ENCODE assay signal across 26 mouse cellular contexts in genomic region chr2:122657707-122658524, GRCm38 (mm10). TPM values are rescaled to one million over a fixed set of nuclear protein-coding genes. Genes with fewer than 3 reads are reported as not detected.
DNase-seq lines count a peak whose midpoint lies in the region; ATAC-seq and TF ChIP-seq lines count a peak whose summit lies in the region.
"Had no signal": no experiment of that assay in that cellular context is flagged by ENCODE, and none has a peak within 500 bp of the region (broad histone marks: within the 10 kb centered on the region; RNA-seq: fewer than 3 reads in every experiment).

No protein-coding gene starts in this region.

- no peaks in the 10 kb centered on the region for H3K9me3 ChIP-seq in intestine, embryonic 15.5 days
- H3K9me3 ChIP-seq in embryonic facial prominence, embryonic 10.5 days: no peaks in the 10 kb centered on the region
- no peaks in the 10 kb centered on the region for H3K9me3 ChIP-seq in kidney, embryonic 16.5 days (ENCODE audit: low read length)
- H3K9me3 ChIP-seq: heart, embryonic 15.5 days; limb, embryonic 13.5 days; liver, embryonic 12.5 days; midbrain, embryonic 13.5 days had no signal

- peak; percentile 95 for ATAC-seq in intestine, embryonic 15.5 days
- ATAC-seq in kidney, embryonic 16.5 days (ENCODE audit: low FRiP score, low TSS enrichment): no peak
- ATAC-seq: forebrain, embryonic 16.5 days; hindbrain, postnatal 0 days; liver, embryonic 12.5 days; midbrain, embryonic 13.5 days had no signal

- DNase-seq in ZHBTc4 (ENCODE audit: low read depth, low spot score): peak; percentile 68
- no peak for DNase-seq in embryonic facial prominence, embryonic 10.5 days (ENCODE audit: low spot score)
- DNase-seq in adrenal gland, postnatal 25 days: no peak
- DNase-seq in testis, postnatal 14 days (ENCODE audit: low spot score): no peak
- DNase-seq: adrenal gland, adult 2 months; cerebellum, adult 9-10 months; gastrocnemius, postnatal 25 days; heart, adult 2 months; heart, postnatal 4 days; kidney, adult 2 months; kidney, postnatal 14 days; lung, adult 18-20 months; lung, postnatal 10 days; thymus, postnatal 25 days had no signal

- peak overlapping the region; percentile 95 for H3K27ac ChIP-seq in intestine, embryonic 15.5 days
- peak overlapping the region; percentile 100 for H3K27ac ChIP-seq in small intestine, adult 2 months (ENCODE audit: insufficient read depth, low read depth, low read length)
- no peak overlapping the region for H3K27ac ChIP-seq in embryonic facial prominence, embryonic 10.5 days (replicated peaks)
- no peak overlapping the region for H3K27ac ChIP-seq in kidney, embryonic 16.5 days (ENCODE audit: low read length)
- H3K27ac ChIP-seq: heart, adult 2 months; heart, embryonic 15.5 days; hindbrain, postnatal 0 days; layer of hippocampus, adult 2 months; limb, embryonic 13.5 days; liver, embryonic 12.5 days; midbrain, embryonic 13.5 days had no signal

- no peaks in the 10 kb centered on the region for H3K36me3 ChIP-seq in intestine, embryonic 15.5 days
- H3K36me3 ChIP-seq in small intestine, adult 2 months (ENCODE audit: control insufficient read depth, insufficient read depth, low read length): no peaks in the 10 kb centered on the region
- H3K36me3 ChIP-seq in embryonic facial prominence, embryonic 10.5 days (replicated peaks): no peaks in the 10 kb centered on the region
- no peaks in the 10 kb centered on the region for H3K36me3 ChIP-seq in kidney, embryonic 16.5 days (ENCODE audit: insufficient read depth, low read length)
- H3K36me3 ChIP-seq: heart, embryonic 15.5 days; limb, embryonic 13.5 days; liver, embryonic 12.5 days; midbrain, embryonic 13.5 days had no signal

- no peak for TF ChIP-seq CTCF in small intestine, adult 2 months (IDR thresholded peaks at IDR 0.05; ENCODE audit: extremely low read depth, insufficient read length, insufficient replicate concordance, low read depth, low read length)

- no peak overlapping the region for H3K9ac ChIP-seq in intestine, embryonic 15.5 days
- no peak overlapping the region for H3K9ac ChIP-seq in kidney, embryonic 16.5 days (replicated peaks; ENCODE audit: low read length)
- H3K9ac ChIP-seq: heart, embryonic 15.5 days; limb, embryonic 13.5 days; liver, embryonic 12.5 days; midbrain, embryonic 13.5 days had no signal

- no peaks in the 10 kb centered on the region for H3K27me3 ChIP-seq in intestine, embryonic 15.5 days (replicated peaks)
- no peaks in the 10 kb centered on the region for H3K27me3 ChIP-seq in small intestine, adult 2 months (ENCODE audit: control insufficient read depth, insufficient read depth, low read length)
- no peaks in the 10 kb centered on the region for H3K27me3 ChIP-seq in embryonic facial prominence, embryonic 10.5 days (replicated peaks; ENCODE audit: low read depth, poor library complexity, severe bottlenecking)
- H3K27me3 ChIP-seq in kidney, embryonic 16.5 days (ENCODE audit: insufficient read depth, low read length): no peaks in the 10 kb centered on the region
- H3K27me3 ChIP-seq: heart, embryonic 15.5 days; limb, embryonic 13.5 days; liver, embryonic 12.5 days; midbrain, embryonic 13.5 days had no signal

- WGBS in intestine, embryonic 15.5 days: 66% methylated on average over 11 of the region's 11 CpGs
- 24% methylated on average over 11 of the region's 11 CpGs for WGBS in small intestine, adult 2 months
- 81% methylated on average over 11 of the region's 11 CpGs for WGBS in embryonic facial prominence, embryonic 10.5 days
- WGBS in kidney, embryonic 16.5 days: 79% methylated on average over 11 of the region's 11 CpGs

- peak overlapping the region; percentile 41 for H3K4me2 ChIP-seq in intestine, embryonic 15.5 days (replicated peaks)
- H3K4me2 ChIP-seq in kidney, embryonic 16.5 days (replicated peaks; ENCODE audit: low read depth, low read length): no peak overlapping the region
- H3K4me2 ChIP-seq: heart, embryonic 15.5 days; limb, embryonic 13.5 days; liver, embryonic 12.5 days; midbrain, embryonic 13.5 days had no signal

- peak; percentile 25; the same call in 1 of the 2 replicates for TF ChIP-seq POLR2A in small intestine, adult 2 months (IDR thresholded peaks at IDR 0.05; ENCODE audit: low read depth, low read length)

- H3K4me3 ChIP-seq in intestine, embryonic 15.5 days (replicated peaks): no peak overlapping the region
- no peak overlapping the region for H3K4me3 ChIP-seq in small intestine, adult 2 months (ENCODE audit: low read depth, low read length)
- no peak overlapping the region for H3K4me3 ChIP-seq in embryonic facial prominence, embryonic 10.5 days
- no peak overlapping the region for H3K4me3 ChIP-seq in kidney, embryonic 16.5 days (ENCODE audit: low read length)
- H3K4me3 ChIP-seq: heart, adult 2 months; heart, embryonic 15.5 days; layer of hippocampus, adult 2 months; limb, embryonic 13.5 days; liver, embryonic 12.5 days; megakaryocyte, embryonic 14.5 days; midbrain, embryonic 13.5 days had no signal

- peaks cover 3% of the 10 kb centered on the region; the same call in 1 of the 2 replicates for H3K4me1 ChIP-seq in intestine, embryonic 15.5 days (replicated peaks)
- peaks cover 47% of the 10 kb centered on the region; the same call in 1 of the 2 replicates for H3K4me1 ChIP-seq in small intestine, adult 2 months (ENCODE audit: control insufficient read depth, insufficient read depth, insufficient read length, low read length)
- H3K4me1 ChIP-seq in embryonic facial prominence, embryonic 10.5 days: 0 out of 2 replicates have a peak, but pooled peaks cover 3% of the 10 kb centered on the region
- H3K4me1 ChIP-seq in kidney, embryonic 16.5 days (ENCODE audit: insufficient read depth, low read length): no peaks in the 10 kb centered on the region
- H3K4me1 ChIP-seq: heart, embryonic 15.5 days; limb, embryonic 13.5 days; liver, embryonic 12.5 days; midbrain, embryonic 13.5 days had no signal

RNA-seq across cellular contexts. Expression of gene AA467197, which starts 21.1 kb away (rescaled TPM):
- polyA plus RNA-seq in intestine, embryonic 15.5 days (2015; fragmentation: Nextera tagmentation; extraction: Ambion mirVana): 7.1 and 7.3 TPM in 2 replicates
- polyA plus RNA-seq in small intestine, adult 2 months (2012; rRNA removed): 8.6 and 9.7 TPM in 2 replicates
- 0.35 and 0.63 TPM in 2 replicates for polyA plus RNA-seq in embryonic facial prominence, embryonic 10.5 days (2016; fragmentation: Nextera tagmentation; extraction: Ambion mirVana)
- polyA plus RNA-seq in kidney, embryonic 16.5 days (2015; fragmentation: Nextera tagmentation; extraction: Ambion mirVana): not detected in 2 replicates
- 0.70 TPM in 1 of 2 replicates, not detected in the other for total RNA-seq in adrenal gland, postnatal 25 days (2021)
- total RNA-seq: gastrocnemius, postnatal 25 days; hindbrain, postnatal 0 days; monocyte, adult 5-6 weeks had no signal
- polyA plus RNA-seq: adrenal gland, adult 2 months; forebrain, embryonic 16.5 days; heart, adult 2 months; midbrain, embryonic 13.5 days had no signal

RNA-seq across cellular contexts. Expression of gene Slc30a4, which starts 44.5 kb away (rescaled TPM):
- polyA plus RNA-seq in intestine, embryonic 15.5 days (2015; fragmentation: Nextera tagmentation; extraction: Ambion mirVana): 10.2 and 10.8 TPM in 2 replicates
- 3.0 and 8.1 TPM in 2 replicates for polyA plus RNA-seq in small intestine, adult 2 months (2012; rRNA removed)
- 4.4 and 5.0 TPM in 2 replicates for polyA plus RNA-seq in embryonic facial prominence, embryonic 10.5 days (2016; fragmentation: Nextera tagmentation; extraction: Ambion mirVana)
- 6.2 and 6.4 TPM in 2 replicates for polyA plus RNA-seq in kidney, embryonic 16.5 days (2015; fragmentation: Nextera tagmentation; extraction: Ambion mirVana)
- total RNA-seq in adrenal gland, postnatal 25 days (2021): 30.5 and 34.2 TPM in 2 replicates

RNA-seq across cellular contexts. Expression of gene Gatm, which starts 46.8 kb away (rescaled TPM):
- polyA plus RNA-seq in intestine, embryonic 15.5 days (2015; fragmentation: Nextera tagmentation; extraction: Ambion mirVana): 18.9 and 23.9 TPM in 2 replicates
- 2.0 and 31.7 TPM in 2 replicates for polyA plus RNA-seq in small intestine, adult 2 months (2012; rRNA removed)
- 6.6 and 7.2 TPM in 2 replicates for polyA plus RNA-seq in embryonic facial prominence, embryonic 10.5 days (2016; fragmentation: Nextera tagmentation; extraction: Ambion mirVana)
- 83.1 and 98.7 TPM in 2 replicates for polyA plus RNA-seq in kidney, embryonic 16.5 days (2015; fragmentation: Nextera tagmentation; extraction: Ambion mirVana)
- total RNA-seq in adrenal gland, postnatal 25 days (2021): 2.0 and 5.0 TPM in 2 replicates

Comparison
In these comparisons a context has a peak if more than half of its experiments do, and no peak if none do; other contexts are left out.
1. H3K27ac ChIP-seq: peak in intestine, embryonic 15.5 days (single experiment) and small intestine, adult 2 months (single experiment); none in embryonic facial prominence, embryonic 10.5 days (single experiment) and kidney, embryonic 16.5 days (single experiment).